Mouse (Mus musculus) kidney, adult 2 months (tissue): ENCODE measurements around the gene Tmem130. TPM values are rescaled to one million over a fixed set of nuclear protein-coding genes. Genes with fewer than 3 reads are reported as not detected.

Experiments used
- DNase-seq: peaks from one replicate; pipeline ENCODE4 v3.0.0; 2021
- H3K27ac ChIP-seq: fragments of 200-500 bp; 2 replicates; pipeline ENCODE4 v1.5.1; 2012; ENCODE audit warnings: low read depth, low read length, control low read depth, inconsistent platforms; ENCODE audit not compliant: insufficient read depth
- H3K27me3 ChIP-seq: fragments of 200-500 bp; replicated peaks from 2 replicates; pipeline ENCODE4 v1.6.1; 2012; ENCODE audit warnings: mild to moderate bottlenecking, moderate library complexity, low read length, inconsistent platforms; ENCODE audit not compliant: control insufficient read depth, insufficient read depth
- H3K36me3 ChIP-seq: fragments of 200-500 bp; 2 replicates; pipeline ENCODE4 v1.6.1; 2012; ENCODE audit warnings: mild to moderate bottlenecking, moderate library complexity, low read length, inconsistent platforms; ENCODE audit not compliant: control insufficient read depth, insufficient read depth
- H3K4me1 ChIP-seq: fragments of 200-500 bp; 2 replicates; pipeline ENCODE4 v1.6.1; 2011; ENCODE audit warnings: low read length; ENCODE audit not compliant: control insufficient read depth, insufficient read depth
- H3K4me3 ChIP-seq: fragments of 200-500 bp; 2 replicates; pipeline ENCODE4 v1.5.1; 2011; ENCODE audit warnings: mild to moderate bottlenecking, low read depth, low read length, control low read depth; ENCODE audit not compliant: insufficient read depth
- CTCF ChIP-seq: fragments of 200-500 bp; conservative IDR thresholded peaks from 2 replicates; pipeline ENCODE4 v1.5.1; 2011; ENCODE audit warnings: low read depth, mild to moderate bottlenecking, control low read depth, low read length, moderate library complexity, mixed read lengths; ENCODE audit not compliant: insufficient read depth, insufficient read length
- POLR2A ChIP-seq: fragments of 200-500 bp; IDR thresholded peaks from one replicate; pipeline ENCODE4 v1.6.1; 2011; ENCODE audit warnings: low read depth, low read length, control low read depth
- WGBS: fragments of 180-500 bp; shearing (Covaris S2); methylation state at CpG from one replicate; pipeline ENCODE4 v1.1.7; 2018; 5-methylcytosine and 5-hydroxymethylcytosine counted together
- polyA plus RNA-seq: library from polyadenylated mRNA; depleted of rRNA; stranded (reverse); fragments of >200 nt; gene quantifications from 2 replicates; pipeline ENCODE4 v1.2.3, GENCODE M21; 2012

Tmem130 gene
- polyA plus RNA-seq, 1 experiment, result 0.55 TPM

DNA sequence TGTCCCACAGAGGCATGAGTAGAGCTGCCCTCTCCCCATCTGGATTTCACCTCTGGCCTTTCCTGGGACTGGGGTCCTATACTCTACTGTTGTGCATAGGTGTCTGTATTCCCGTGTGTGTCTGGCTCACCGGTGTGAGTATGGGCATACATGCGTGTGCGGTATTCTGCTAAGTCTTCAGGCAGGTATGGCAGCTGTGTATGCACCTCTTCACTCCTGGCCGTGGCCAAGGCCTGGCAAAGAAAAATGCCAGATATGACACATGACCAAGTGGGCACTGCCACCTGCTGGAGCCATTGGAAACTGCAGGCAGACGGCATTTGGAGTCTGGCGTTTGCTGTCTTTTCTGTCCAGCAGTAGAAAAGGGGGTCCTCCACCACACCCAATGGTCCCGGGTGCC is 26.7 kb downstream of the Tmem130 start:
- Histone ChIP-seq H3K27ac (no peak overlapping the region), H3K36me3 (no peaks in the 10 kb centered on the region), H3K4me1 (no peaks in the 10 kb centered on the region), H3K27me3 (no peaks in the 10 kb centered on the region), H3K4me3 (no peak overlapping the region)
- peak; percentile 67 for DNase-seq
- TF ChIP-seq POLR2A (no peak), CTCF (peak; percentile 83)
- 30% methylated on average over 8 of the region's 8 CpGs for WGBS

DNA sequence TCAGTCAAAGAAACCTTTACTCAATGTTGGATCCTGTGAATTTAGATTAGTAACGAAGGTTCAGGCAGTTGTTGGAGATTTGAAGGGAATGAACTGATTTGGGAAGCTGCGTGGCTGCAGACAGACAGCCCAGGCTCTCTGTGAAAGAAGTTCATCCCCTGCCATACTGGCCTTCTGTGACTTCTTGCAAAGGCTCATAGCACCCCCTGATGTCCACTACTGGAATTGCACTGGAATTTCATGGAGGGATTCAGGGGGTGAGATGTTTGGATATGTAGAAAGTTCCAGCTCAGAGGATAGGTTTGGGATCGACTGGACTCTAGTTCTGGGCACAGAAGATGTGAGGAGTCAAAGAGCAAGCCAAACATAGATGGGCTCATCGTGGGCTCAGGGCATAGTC is 27.7 kb downstream of the Tmem130 start:
- Histone ChIP-seq H3K36me3 (no peaks in the 10 kb centered on the region), H3K27me3 (no peaks in the 10 kb centered on the region), H3K4me3 (no peak overlapping the region), H3K4me1 (no peaks in the 10 kb centered on the region), H3K27ac (no peak overlapping the region)
- DNase-seq, result peak; percentile 61
- WGBS, result 32% methylated on average over 4 of the region's 4 CpGs
- no peak for TF ChIP-seq POLR2A
- peak; percentile 63 for TF ChIP-seq CTCF

DNA sequence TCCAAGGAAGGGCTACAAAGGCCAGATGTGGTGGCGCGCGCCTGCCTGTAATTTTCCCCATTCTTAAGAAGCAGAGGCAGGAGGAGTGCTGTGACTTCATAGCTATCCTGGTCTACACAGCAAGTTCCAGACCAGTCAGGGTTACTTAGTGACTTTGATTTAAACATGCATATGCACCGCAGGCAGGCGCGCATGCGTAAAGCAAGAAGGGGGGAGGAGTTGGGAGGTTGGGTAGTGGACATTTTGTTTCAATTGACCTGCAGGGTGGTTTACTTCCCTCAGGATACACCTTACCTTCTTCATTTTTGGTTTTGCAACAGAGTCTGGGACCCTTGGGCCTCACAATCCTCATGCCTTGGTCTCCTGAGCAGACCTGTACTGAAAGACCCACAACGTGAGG is 32.4 kb downstream of the Tmem130 start:
- no peaks in the 10 kb centered on the region for H3K36me3 ChIP-seq
- no peak overlapping the region for H3K4me3 ChIP-seq
- H3K27me3 ChIP-seq, result no peaks in the 10 kb centered on the region
- no peak for TF ChIP-seq POLR2A
- TF ChIP-seq CTCF, result no peak
- H3K4me1 ChIP-seq, result no peaks in the 10 kb centered on the region
- WGBS, result 84% methylated on average over 8 of the region's 8 CpGs
- no peak for DNase-seq
- H3K27ac ChIP-seq, result no peak overlapping the region

DNA sequence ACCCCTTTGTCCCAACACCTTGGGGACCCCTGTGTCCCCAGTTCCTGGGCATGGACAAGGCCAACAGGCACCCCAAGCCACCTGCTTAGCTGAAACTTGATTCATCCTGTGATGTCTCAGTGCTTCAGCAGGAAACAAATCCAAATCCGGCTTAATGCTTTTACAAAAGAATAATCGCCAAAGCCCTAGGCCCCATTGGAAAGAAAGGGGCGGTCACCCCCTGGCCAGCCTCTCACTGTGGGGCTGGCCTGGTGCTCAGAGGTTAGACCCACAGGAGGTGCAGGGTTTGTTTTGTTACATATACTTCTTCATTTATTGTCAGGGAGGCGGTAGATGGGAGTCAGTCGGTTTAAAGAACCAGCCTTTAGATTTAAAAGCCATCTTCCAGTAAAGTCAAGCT is 33.4 kb downstream of the Tmem130 start:
- Histone ChIP-seq H3K27ac (no peak overlapping the region), H3K4me1 (no peaks in the 10 kb centered on the region), H3K27me3 (no peaks in the 10 kb centered on the region), H3K4me3 (no peak overlapping the region), H3K36me3 (no peaks in the 10 kb centered on the region)
- WGBS, result 67% methylated on average over 5 of the region's 5 CpGs
- TF ChIP-seq CTCF (no peak), POLR2A (no peak)
- DNase-seq, result no peak

DNA sequence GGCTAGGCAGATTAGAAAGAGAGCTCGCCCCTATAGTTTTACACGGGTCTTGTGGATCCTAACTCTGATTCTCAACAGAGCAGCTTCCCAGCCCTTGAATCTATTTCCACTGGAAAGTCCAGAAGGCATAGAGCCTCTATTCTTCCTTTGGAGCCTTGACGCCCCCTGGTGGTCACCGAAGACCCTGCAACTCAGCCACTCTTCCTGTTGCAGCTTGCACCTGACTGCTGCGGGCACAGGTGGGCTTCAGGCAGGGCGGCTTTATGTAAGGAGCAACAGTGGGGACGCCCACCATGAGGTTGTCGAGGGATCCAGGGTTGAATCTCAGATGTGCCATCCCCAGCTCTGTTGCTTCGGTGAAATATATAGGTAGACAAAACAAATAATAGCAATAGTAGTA is 34.5 kb downstream of the Tmem130 start:
- no peaks in the 10 kb centered on the region for H3K36me3 ChIP-seq
- H3K27me3 ChIP-seq, result no peaks in the 10 kb centered on the region
- peak; percentile 62 for DNase-seq
- no peak for TF ChIP-seq POLR2A
- TF ChIP-seq CTCF, result peak; percentile 78
- 5% methylated on average over 9 of the region's 9 CpGs for WGBS
- no peaks in the 10 kb centered on the region for H3K4me1 ChIP-seq
- no peak overlapping the region for H3K4me3 ChIP-seq
- H3K27ac ChIP-seq, result no peak overlapping the region

DNA sequence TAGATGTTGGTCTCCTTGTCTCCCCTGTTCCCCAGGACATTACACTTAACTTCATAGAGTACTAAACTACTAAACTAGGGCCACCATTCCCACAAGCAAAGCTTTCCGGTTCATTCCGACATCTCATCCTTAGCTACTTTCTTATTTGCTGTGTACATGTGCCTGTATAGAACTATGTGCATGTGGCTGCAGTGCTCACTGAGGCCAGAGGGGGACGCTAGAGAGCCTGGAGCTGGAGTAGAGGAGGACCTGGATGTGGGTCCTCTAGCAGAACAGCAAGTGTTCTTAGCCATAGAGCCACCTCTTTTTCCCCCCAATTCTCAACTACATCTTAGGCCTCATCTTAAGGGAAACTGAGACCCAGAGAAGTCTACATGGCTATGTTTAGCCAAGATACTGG is 36.1 kb downstream of the Tmem130 start:
- WGBS, result 81% methylated on average over 3 of the region's 3 CpGs
- no peaks in the 10 kb centered on the region for H3K27me3 ChIP-seq
- H3K27ac ChIP-seq, result no peak overlapping the region
- no peak overlapping the region for H3K4me3 ChIP-seq
- no peaks in the 10 kb centered on the region for H3K36me3 ChIP-seq
- no peak for DNase-seq
- 0 out of 2 replicates have a peak, but pooled peaks have one; percentile 6 for TF ChIP-seq CTCF
- no peak for TF ChIP-seq POLR2A
- no peaks in the 10 kb centered on the region for H3K4me1 ChIP-seq

DNA sequence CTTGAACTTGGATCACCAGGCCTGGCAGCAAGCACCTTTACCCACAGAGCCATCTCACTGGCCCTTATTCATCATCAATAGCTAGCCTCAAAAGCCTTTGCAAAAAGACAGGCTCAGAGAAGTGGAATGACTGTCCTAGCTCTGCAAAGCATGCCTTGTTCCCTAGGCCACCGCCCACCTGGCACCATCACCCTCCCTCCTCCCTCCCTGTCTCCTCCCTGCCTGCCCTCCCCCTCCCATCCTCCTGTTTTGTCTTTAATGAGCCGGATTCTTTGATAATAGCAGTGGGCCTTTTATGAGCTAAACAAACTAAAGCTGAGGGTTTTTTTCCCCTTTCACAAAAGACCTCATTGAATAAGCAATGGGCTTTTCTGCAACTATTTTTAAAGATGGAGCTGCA is 36.7 kb downstream of the Tmem130 start:
- WGBS, result 30% methylated on average over 2 of the region's 2 CpGs
- Histone ChIP-seq H3K27ac (no peak overlapping the region), H3K4me1 (no peaks in the 10 kb centered on the region), H3K4me3 (no peak overlapping the region), H3K36me3 (no peaks in the 10 kb centered on the region), H3K27me3 (no peaks in the 10 kb centered on the region)
- no peak for DNase-seq
- TF ChIP-seq POLR2A, result no peak
- TF ChIP-seq CTCF, result no peak

DNA sequence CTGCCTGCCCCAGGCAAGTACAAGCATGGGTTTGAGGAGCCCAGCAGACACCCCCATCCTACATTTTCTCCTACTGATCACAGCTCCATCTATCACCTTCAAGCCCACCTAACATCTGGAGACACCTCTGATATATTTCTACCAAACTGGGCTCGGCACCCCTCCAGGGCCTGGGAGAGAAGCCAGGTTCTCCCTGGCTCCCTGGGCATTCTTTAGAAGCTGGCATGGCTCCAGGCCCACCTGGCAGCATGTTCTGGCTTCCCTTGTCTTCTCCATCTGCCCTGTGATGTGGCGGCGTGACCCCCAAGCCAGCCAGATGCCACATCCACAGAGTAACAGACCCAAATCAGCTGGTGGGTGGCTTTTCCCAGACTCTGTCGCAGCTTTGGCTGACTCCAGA is 41.3 kb downstream of the Tmem130 start:
- Histone ChIP-seq H3K27me3 (no peaks in the 10 kb centered on the region), H3K4me3 (no peak overlapping the region), H3K36me3 (no peaks in the 10 kb centered on the region), H3K4me1 (no peaks in the 10 kb centered on the region), H3K27ac (no peak overlapping the region)
- TF ChIP-seq CTCF (no peak), POLR2A (no peak)
- WGBS, result 66% methylated on average over 4 of the region's 4 CpGs
- no peak for DNase-seq
